Mouse (Mus musculus) neural tube, embryonic 13.5 days (tissue): Measurements from ENCODE around the gene Tns1. TPM values are rescaled to one million over a fixed set of nuclear protein-coding genes. Genes with fewer than 3 reads are reported as not detected.

Source experiments
- ATAC-seq: fragments of 200-750 bp; cut with Nextera tagmentation; 2 replicates; pipeline ENCODE4 v1.8.0; 2017; ENCODE audit warnings: low read depth, mild to moderate bottlenecking, moderate TSS enrichment, moderate library complexity
- H3K27ac ChIP-seq: fragments of 300-500 bp; sonication (generic); replicated peaks from 2 replicates; pipeline ENCODE4 v1.5.1; 2015; ENCODE audit warnings: moderate library complexity, mild to moderate bottlenecking, inconsistent platforms
- H3K27me3 ChIP-seq: fragments of 300-500 bp; sonication (generic); 2 replicates; pipeline ENCODE4 v1.6.1; 2015; ENCODE audit warnings: mild to moderate bottlenecking, inconsistent platforms
- H3K36me3 ChIP-seq: fragments of 300-500 bp; sonication (generic); 2 replicates; pipeline ENCODE4 v1.6.1; 2015; ENCODE audit warnings: mild to moderate bottlenecking, inconsistent platforms
- H3K4me1 ChIP-seq: fragments of 300-500 bp; sonication (generic); replicated peaks from 2 replicates; pipeline ENCODE4 v1.6.1; 2015; ENCODE audit warnings: inconsistent platforms
- H3K4me2 ChIP-seq: fragments of 300-500 bp; sonication (generic); 2 replicates; pipeline ENCODE4 v1.6.1; 2015; ENCODE audit warnings: inconsistent platforms, mild to moderate bottlenecking, moderate library complexity
- H3K4me3 ChIP-seq: fragments of 300-500 bp; sonication (generic); 2 replicates; pipeline ENCODE4 v1.5.1; 2015; ENCODE audit warnings: mild to moderate bottlenecking, inconsistent platforms
- H3K9ac ChIP-seq: fragments of 300-500 bp; sonication (generic); 2 replicates; pipeline ENCODE4 v1.6.1; 2015; ENCODE audit warnings: moderate library complexity, mild to moderate bottlenecking, inconsistent platforms
- H3K9me3 ChIP-seq: fragments of 300-500 bp; sonication (generic); 2 replicates; pipeline ENCODE4 v1.6.1; 2016; ENCODE audit warnings: inconsistent platforms
- WGBS: fragments of 180-500 bp; shearing (Covaris S2); methylation state at CpG from one replicate; pipeline ENCODE4 v1.1.7; 2015; 5-methylcytosine and 5-hydroxymethylcytosine counted together
- polyA plus RNA-seq: library from polyadenylated mRNA; unstranded; fragments of >200 nt; fragmentation: Nextera tagmentation; extraction: Ambion mirVana; gene quantifications from 2 replicates; pipeline ENCODE4 v1.2.1, GENCODE M21; 2015

Gene Tns1
- polyA plus RNA-seq, 1 experiment from 2014 or later: 15.8 TPM

DNA sequence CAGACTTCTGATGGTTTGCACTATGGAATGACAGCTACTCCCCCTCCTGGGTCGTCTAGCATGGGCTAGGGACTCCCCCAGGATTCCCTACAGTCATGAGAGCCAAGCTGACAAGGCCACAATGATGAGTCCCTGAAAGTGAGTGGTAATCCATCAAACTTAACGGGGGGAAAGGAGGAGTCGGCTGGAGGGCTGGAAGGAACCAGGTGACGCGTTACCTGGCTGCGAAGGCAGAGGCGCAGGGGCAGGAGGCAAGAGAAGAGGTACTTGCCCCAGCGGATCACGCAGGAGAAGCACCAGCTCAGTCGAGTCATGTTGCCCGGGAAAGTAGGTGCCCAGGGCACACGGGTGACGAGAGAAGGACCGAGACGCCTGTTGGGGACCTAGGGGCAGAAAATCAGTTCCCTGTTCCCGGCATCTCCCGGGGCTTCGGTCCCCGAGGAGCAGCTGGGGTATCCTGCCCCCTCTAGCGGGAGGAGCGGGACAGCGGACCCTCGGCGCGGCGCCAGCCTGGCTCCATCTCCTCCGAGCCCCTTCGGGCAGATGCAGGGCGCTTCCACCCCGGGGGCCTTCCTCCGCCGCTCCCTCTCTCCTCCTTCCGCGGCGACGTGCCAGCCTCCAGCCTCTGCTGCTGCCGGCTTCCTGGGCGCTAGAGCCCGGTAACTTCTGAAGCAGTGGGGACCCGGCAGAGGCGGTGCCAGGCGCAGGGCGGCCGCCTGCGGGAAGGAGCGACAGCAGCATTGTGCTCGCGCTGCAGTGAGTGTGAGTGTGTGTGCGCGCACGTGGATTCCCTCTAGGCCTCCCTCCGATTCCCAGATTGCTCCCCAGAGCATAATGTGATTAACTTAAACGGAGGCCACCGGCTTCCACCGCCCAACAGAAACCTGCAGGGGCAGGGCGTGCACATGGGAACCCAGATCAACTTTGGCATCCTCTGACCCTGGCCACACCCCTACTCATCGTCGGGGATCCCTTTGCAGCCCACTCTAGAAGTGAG, 25.9 kb downstream of the Tns1 start:
- Histone ChIP-seq H3K36me3 (no peaks in the 10 kb centered on the region), H3K27me3 (peaks cover 32% of the 10 kb centered on the region; the same call in 1 of the 2 replicates), H3K4me3 (peak overlapping the region; percentile 52), H3K27ac (peak overlapping the region; percentile 83), H3K9me3 (no peaks in the 10 kb centered on the region), H3K4me1 (peaks cover 81% of the 10 kb centered on the region), H3K9ac (peak overlapping the region; percentile 71), H3K4me2 (peak overlapping the region; percentile 91)
- under 1% methylated on average over 56 of the region's 58 CpGs for WGBS
- ATAC-seq: peak; percentile 67

DNA sequence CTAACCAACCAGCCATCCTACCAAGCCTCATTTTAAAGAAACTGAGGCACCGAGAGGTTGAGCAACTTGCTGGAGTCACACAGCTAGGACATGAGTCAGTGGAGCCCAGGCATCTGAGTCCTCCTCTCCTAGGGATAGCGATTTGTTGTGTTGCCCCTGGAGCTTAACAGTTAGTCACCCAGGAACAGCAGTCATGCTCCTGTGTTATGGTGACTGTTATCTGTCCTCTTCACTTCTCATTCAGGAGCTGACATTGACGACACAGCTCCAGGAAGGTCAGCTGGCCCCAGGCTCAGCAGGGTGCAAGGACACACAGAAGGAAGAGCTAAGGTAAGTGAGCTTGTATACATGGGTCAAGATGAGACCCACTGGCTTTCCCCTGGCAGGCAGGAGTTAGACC, 28.5 kb downstream of the Tns1 start:
- no peaks in the 10 kb centered on the region for H3K36me3 ChIP-seq
- no peak for ATAC-seq
- H3K27ac ChIP-seq: no peak overlapping the region
- H3K9ac ChIP-seq: no peak overlapping the region
- peaks cover 84% of the 10 kb centered on the region for H3K4me1 ChIP-seq
- WGBS: 59% methylated on average over 3 of the region's 3 CpGs
- H3K4me2 ChIP-seq: no peak overlapping the region
- no peaks in the 10 kb centered on the region for H3K9me3 ChIP-seq
- peaks cover 29% of the 10 kb centered on the region; the same call in 1 of the 2 replicates for H3K27me3 ChIP-seq
- H3K4me3 ChIP-seq: no peak overlapping the region

GRCm38 (mm10) chr1:74095296-74095695, 29.0 kb downstream of the Tns1 start:
- no peak overlapping the region for H3K27ac ChIP-seq
- H3K4me3 ChIP-seq: no peak overlapping the region
- no peak overlapping the region for H3K4me2 ChIP-seq
- ATAC-seq: no peak
- no peaks in the 10 kb centered on the region for H3K9me3 ChIP-seq
- 68% methylated on average over 6 of the region's 6 CpGs for WGBS
- H3K27me3 ChIP-seq: peaks cover 27% of the 10 kb centered on the region; the same call in 1 of the 2 replicates
- no peak overlapping the region for H3K9ac ChIP-seq
- peaks cover 83% of the 10 kb centered on the region for H3K4me1 ChIP-seq
- no peaks in the 10 kb centered on the region for H3K36me3 ChIP-seq

DNA sequence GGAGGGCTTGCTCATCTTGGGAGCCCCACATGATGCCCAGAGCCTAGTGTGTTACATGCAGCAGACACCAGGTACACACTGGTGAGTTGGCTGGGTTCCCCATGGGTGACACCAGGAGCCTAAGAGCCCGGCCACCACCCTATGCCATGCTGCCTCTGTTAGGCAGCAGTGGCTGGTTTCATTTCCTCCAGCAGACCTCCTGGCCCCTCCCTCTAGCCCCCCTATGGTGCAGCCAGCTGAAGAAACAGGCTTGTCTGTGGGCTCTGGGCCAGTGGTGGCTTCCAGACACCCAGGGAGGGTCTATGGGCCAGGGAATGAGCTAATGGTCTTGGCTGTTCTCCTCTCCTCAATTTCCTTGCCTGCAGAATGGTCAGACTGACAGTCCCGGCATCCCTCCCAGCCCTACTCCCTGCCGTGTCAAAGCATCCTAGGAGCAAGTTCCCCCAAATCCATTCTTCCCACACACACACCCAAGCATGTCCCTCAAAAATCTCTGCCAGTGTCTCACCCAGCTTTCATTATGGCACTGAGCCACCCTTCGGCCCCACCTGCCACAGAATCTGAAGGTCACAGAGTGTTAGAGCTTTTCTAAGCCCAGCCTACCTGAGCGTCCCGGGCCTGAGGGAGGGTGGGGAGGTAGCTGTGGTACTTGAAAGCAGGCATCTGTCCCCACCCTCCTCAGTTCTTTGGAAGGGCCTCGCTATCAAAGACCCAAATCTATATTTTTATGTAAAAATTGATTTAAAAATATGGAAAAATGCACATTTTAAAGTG, 29.6 kb downstream of the Tns1 start:
- Histone ChIP-seq H3K27ac (no peak overlapping the region), H3K4me2 (no peak overlapping the region), H3K36me3 (no peaks in the 10 kb centered on the region), H3K9me3 (no peaks in the 10 kb centered on the region), H3K9ac (no peak overlapping the region), H3K27me3 (peaks cover 21% of the 10 kb centered on the region; the same call in 1 of the 2 replicates), H3K4me1 (peaks cover 76% of the 10 kb centered on the region), H3K4me3 (no peak overlapping the region)
- peak; percentile 10; the same call in 1 of the 2 replicates for ATAC-seq
- WGBS: 57% methylated on average over 7 of the region's 7 CpGs

DNA sequence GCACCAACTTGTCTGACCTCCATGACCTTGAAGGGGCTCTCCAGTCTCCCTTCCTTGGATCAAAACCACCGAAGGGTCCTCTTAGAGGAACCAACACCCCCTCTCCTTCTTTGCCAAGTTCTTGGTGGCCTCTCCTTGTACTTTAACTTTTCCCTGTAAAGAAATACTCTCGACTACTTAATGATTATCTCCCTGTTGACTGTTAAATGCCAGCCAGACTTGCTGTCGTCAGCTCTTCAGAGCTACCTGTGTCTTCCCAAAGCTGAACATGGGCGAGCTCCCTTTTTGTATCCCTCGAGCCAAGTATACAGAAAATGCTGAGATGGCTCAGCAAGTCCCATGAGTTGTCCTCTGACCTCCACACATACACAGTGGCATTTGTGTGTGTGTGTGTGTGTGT, 30.8 kb downstream of the Tns1 start:
- no peaks in the 10 kb centered on the region for H3K9me3 ChIP-seq
- WGBS: 83% methylated on average over 5 of the region's 5 CpGs
- H3K27ac ChIP-seq: no peak overlapping the region
- peaks cover 66% of the 10 kb centered on the region for H3K4me1 ChIP-seq
- no peak overlapping the region for H3K9ac ChIP-seq
- no peak overlapping the region for H3K4me3 ChIP-seq
- no peaks in the 10 kb centered on the region for H3K36me3 ChIP-seq
- no peak overlapping the region for H3K4me2 ChIP-seq
- peaks cover 16% of the 10 kb centered on the region; the same call in 1 of the 2 replicates for H3K27me3 ChIP-seq
- ATAC-seq: no peak

DNA sequence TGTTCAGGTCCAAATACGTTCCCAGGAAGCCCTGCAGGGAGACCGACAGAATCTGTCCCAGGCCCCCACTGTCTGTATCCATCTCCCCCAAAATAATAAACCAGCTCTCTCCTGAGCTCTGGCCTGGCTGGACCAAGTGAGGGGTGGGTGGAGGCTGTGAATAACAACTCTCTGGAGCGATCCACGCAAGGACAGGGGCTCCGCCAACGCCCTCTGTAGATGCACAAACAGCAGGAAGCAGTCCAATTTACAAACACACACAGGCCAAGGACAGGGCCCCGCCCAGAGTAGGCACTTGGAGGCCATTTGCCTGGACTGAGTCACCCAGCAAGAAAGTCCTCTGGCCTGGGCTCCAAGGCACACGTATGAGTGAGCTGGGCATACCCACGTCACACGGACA, 32.0 kb downstream of the Tns1 start:
- Histone ChIP-seq H3K4me2 (no peak overlapping the region), H3K4me1 (peaks cover 55% of the 10 kb centered on the region), H3K36me3 (no peaks in the 10 kb centered on the region), H3K9ac (no peak overlapping the region), H3K27ac (no peak overlapping the region), H3K27me3 (peaks cover 13% of the 10 kb centered on the region; the same call in 1 of the 2 replicates), H3K4me3 (no peak overlapping the region), H3K9me3 (no peaks in the 10 kb centered on the region)
- 54% methylated on average over 10 of the region's 10 CpGs for WGBS
- no peak for ATAC-seq

DNA sequence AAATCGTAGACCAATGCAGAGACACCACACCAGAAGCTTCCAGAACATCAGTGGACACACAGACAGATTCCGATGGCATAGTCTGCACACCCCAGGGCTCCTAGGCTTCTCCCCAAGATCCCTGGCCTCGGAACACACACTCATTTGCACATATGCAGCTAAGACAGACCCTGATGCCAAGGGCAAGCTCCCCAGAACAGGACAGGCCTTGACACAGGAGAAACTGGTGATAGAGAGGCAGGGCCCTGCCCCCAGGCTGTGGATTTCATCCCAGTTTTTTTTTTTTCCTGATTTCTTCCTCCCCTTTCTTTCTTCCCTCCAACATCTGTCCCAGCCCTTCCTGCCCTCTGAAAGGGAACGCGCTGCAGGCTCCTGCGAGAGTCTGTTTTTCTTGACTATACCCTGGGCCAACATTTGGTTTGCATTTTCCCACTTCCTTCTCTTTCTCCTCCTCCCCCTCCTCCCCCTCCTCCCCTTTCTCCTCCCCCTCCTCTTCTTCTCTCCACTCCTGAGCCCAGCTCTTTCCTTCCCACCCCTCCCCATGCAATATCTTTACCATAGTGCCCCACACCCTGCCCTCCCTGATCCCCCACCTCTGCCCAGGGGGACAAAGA, 32.5 kb downstream of the Tns1 start:
- H3K27me3 ChIP-seq: peaks cover 9% of the 10 kb centered on the region; the same call in 1 of the 2 replicates
- H3K9ac ChIP-seq: peak overlapping the region; percentile 56; the same call in 1 of the 2 replicates
- 0 out of 2 replicates have a peak overlapping the region, but pooled peaks have one; percentile 39 for H3K4me2 ChIP-seq
- H3K9me3 ChIP-seq: no peaks in the 10 kb centered on the region
- peak overlapping the region; percentile 74 for H3K27ac ChIP-seq
- H3K4me3 ChIP-seq: no peak overlapping the region
- peaks cover 51% of the 10 kb centered on the region for H3K4me1 ChIP-seq
- no peak for ATAC-seq
- 42% methylated on average over 6 of the region's 6 CpGs for WGBS
- H3K36me3 ChIP-seq: no peaks in the 10 kb centered on the region

- Histone ChIP-seq H3K9ac (0 out of 2 replicates have a peak overlapping the region, but pooled peaks have one; percentile 56), H3K9me3 (no peaks in the 10 kb centered on the region), H3K27ac (peak overlapping the region; percentile 74), H3K27me3 (0 out of 2 replicates have a peak, but pooled peaks cover 5% of the 10 kb centered on the region), H3K36me3 (no peaks in the 10 kb centered on the region), H3K4me1 (peaks cover 45% of the 10 kb centered on the region), H3K4me2 (peak overlapping the region; percentile 39), H3K4me3 (peak overlapping the region; percentile 24)
- ATAC-seq: no peak
- WGBS: 35% methylated on average over 6 of the region's 7 CpGs
Observed at GRCm38 (mm10) chr1:74091138-74091537, 33.1 kb downstream of the Tns1 start.

DNA sequence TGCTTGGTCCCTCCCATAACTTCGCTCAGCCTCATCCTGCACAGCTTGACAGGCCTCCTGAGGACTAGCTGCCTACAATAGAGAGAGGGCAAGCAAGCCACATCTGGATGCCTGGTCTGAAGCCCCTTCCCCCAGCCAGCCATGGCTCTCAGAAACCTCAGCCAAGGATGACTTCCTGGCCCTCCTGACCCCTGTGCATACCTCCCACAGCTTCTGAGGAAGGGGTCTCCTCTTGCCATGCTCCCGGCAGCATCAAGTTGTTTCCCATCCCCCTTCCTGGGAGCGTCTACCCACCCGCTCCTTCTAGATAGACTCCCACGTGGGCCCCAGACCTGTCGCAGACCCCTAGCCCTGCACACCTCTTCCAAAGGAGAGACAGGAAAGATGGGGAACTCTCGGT, 33.9 kb downstream of the Tns1 start:
- H3K4me1 ChIP-seq: peaks cover 37% of the 10 kb centered on the region
- 69% methylated on average over 7 of the region's 7 CpGs for WGBS
- ATAC-seq: no peak
- H3K9me3 ChIP-seq: no peaks in the 10 kb centered on the region
- H3K9ac ChIP-seq: peak overlapping the region; percentile 56; the same call in 1 of the 2 replicates
- H3K4me2 ChIP-seq: peak overlapping the region; percentile 39
- no peak overlapping the region for H3K27ac ChIP-seq
- no peaks in the 10 kb centered on the region for H3K36me3 ChIP-seq
- H3K27me3 ChIP-seq: no peaks in the 10 kb centered on the region
- peak overlapping the region; percentile 24 for H3K4me3 ChIP-seq

- ATAC-seq: no peak
- Histone ChIP-seq H3K9me3 (no peaks in the 10 kb centered on the region), H3K4me2 (no peak overlapping the region), H3K36me3 (no peaks in the 10 kb centered on the region), H3K27me3 (no peaks in the 10 kb centered on the region), H3K4me1 (peaks cover 37% of the 10 kb centered on the region), H3K9ac (no peak overlapping the region), H3K4me3 (no peak overlapping the region), H3K27ac (no peak overlapping the region)
- 73% methylated on average over 1 of the region's 1 CpGs for WGBS
Observed at GRCm38 (mm10) chr1:74088569-74088968, 35.7 kb downstream of the Tns1 start.

- no peak overlapping the region for H3K4me3 ChIP-seq
- ATAC-seq: no peak
Observed at GRCm38 (mm10) chr1:74085566-74085965, 38.7 kb downstream of the Tns1 start.

More at GRCm38 (mm10) chr1:74085566-74085965, 38.7 kb downstream of the Tns1 start:
- Histone ChIP-seq H3K9ac (no peak overlapping the region), H3K4me1 (peaks cover 31% of the 10 kb centered on the region), H3K27me3 (no peaks in the 10 kb centered on the region), H3K4me2 (no peak overlapping the region), H3K9me3 (no peaks in the 10 kb centered on the region), H3K27ac (no peak overlapping the region), H3K36me3 (no peaks in the 10 kb centered on the region)
- 92% methylated on average over 7 of the region's 7 CpGs for WGBS
